Mouse (Mus musculus) WW6 (cell line): ENCODE results near the gene Pygo2.
A peak's percentile ranks its signal among the peaks of the same experiment; 100 is the strongest.

Experiments used
- DNase-seq: peaks from one replicate; pipeline ENCODE4 v3.0.0-alpha.2; 2013; ENCODE audit warnings: low read depth, low spot score

The Pygo2 gene

GRCm38 (mm10) chr3:89392871-89393311, 37.1 kb upstream of the Pygo2 start:
- DNase-seq, result no peak

- peak; percentile 90 for DNase-seq
These were observed 36.4 kb upstream of the Pygo2 start for GRCm38 (mm10) chr3:89393605-89394004.

- no peak for DNase-seq
These were observed 35.8 kb upstream of the Pygo2 start, which contains the start of gene Zbtb7b for GRCm38 (mm10) chr3:89394006-89394893. Zbtb7b (minus strand) TSS chr3:89394776.

GRCm38 (mm10) chr3:89394894-89395256, 35.1 kb upstream of the Pygo2 start:
- no peak for DNase-seq

GRCm38 (mm10) chr3:89395419-89395805, 34.6 kb upstream of the Pygo2 start:
- DNase-seq, result no peak

- DNase-seq, result no peak
These were observed 34.0 kb upstream of the Pygo2 start for GRCm38 (mm10) chr3:89395806-89396653.

- DNase-seq, result no peak
These were observed 33.4 kb upstream of the Pygo2 start for GRCm38 (mm10) chr3:89396654-89397005.

GRCm38 (mm10) chr3:89401329-89401728, 28.7 kb upstream of the Pygo2 start:
- no peak for DNase-seq

- no peak for DNase-seq
These were observed 27.3 kb upstream of the Pygo2 start, which contains the start of gene Lenep for GRCm38 (mm10) chr3:89402693-89403092. Lenep (minus strand) TSS chr3:89402793.

- DNase-seq, result no peak
These were observed 23.1 kb upstream of the Pygo2 start for GRCm38 (mm10) chr3:89406887-89407286.

- no peak for DNase-seq
These were observed 21.6 kb upstream of the Pygo2 start for GRCm38 (mm10) chr3:89408448-89408847.

- DNase-seq, result no peak
These were observed 20.3 kb upstream of the Pygo2 start for GRCm38 (mm10) chr3:89409701-89410100.

- no peak for DNase-seq
These were observed 19.1 kb upstream of the Pygo2 start for GRCm38 (mm10) chr3:89410864-89411263.

GRCm38 (mm10) chr3:89411490-89412393, 18.3 kb upstream of the Pygo2 start, which contains the start of gene Flad1:
Flad1 (minus strand) TSS chr3:89411870.
- DNase-seq, result peak; percentile 99

- no peak for DNase-seq
These were observed 13.9 kb upstream of the Pygo2 start for GRCm38 (mm10) chr3:89416158-89416557.

GRCm38 (mm10) chr3:89417131-89417530, 12.9 kb upstream of the Pygo2 start:
- no peak for DNase-seq

GRCm38 (mm10) chr3:89417840-89418169, 12.2 kb upstream of the Pygo2 start:
- no peak for DNase-seq

GRCm38 (mm10) chr3:89418170-89418860, 11.7 kb upstream of the Pygo2 start, which contains the start of the genes Cks1b and Shc1:
Cks1b (minus strand) TSS chr3:89418383.
Shc1 (plus strand) TSS chr3:89418443.
- peak; percentile 98 for DNase-seq

- no peak for DNase-seq
These were observed 11.2 kb upstream of the Pygo2 start for GRCm38 (mm10) chr3:89418861-89419250.

GRCm38 (mm10) chr3:89419571-89419970, 10.4 kb upstream of the Pygo2 start:
- DNase-seq, result no peak

GRCm38 (mm10) chr3:89419981-89420380, 10.0 kb upstream of the Pygo2 start:
- DNase-seq, result no peak
